Mouse (Mus musculus) cortical plate, adult 2 months (tissue): ENCODE results near the gene Rab17.

Experiments
- CTCF ChIP-seq: fragments of 200-500 bp; IDR thresholded peaks from 2 replicates; pipeline ENCODE4 v1.5.1; 2011; ENCODE audit warnings: mild to moderate bottlenecking, control low read depth, low read length; ENCODE audit not compliant: insufficient read depth; ENCODE audit errors: extremely low read depth
- POLR2A ChIP-seq: fragments of 200-500 bp; IDR thresholded peaks from 2 replicates; pipeline ENCODE4 v1.6.1; 2011; ENCODE audit warnings: mild to moderate bottlenecking, low read length, control low read depth; ENCODE audit not compliant: insufficient read depth; ENCODE audit errors: extremely low read depth

GRCm38 (mm10) chr1:91003522-91004253 is 34.2 kb upstream of the Rab17 start:
- TF ChIP-seq CTCF, result no peak
- no peak for TF ChIP-seq POLR2A
